Mouse (Mus musculus): ENCODE data around the gene Tas2r134. TPM values are rescaled to one million over a fixed set of nuclear protein-coding genes. Genes with fewer than 3 reads are reported as not detected.

Tas2r134 gene
- polyA plus RNA-seq, 1 experiment from 2014 or later = not detected

- ATAC-seq = no peak
- H3K36me3 ChIP-seq (ENCODE audit: insufficient read depth, low read length) = no peaks in the 10 kb centered on the region
- no peaks in the 10 kb centered on the region for H3K9me3 ChIP-seq (ENCODE audit: low read length)
- no peaks in the 10 kb centered on the region for H3K27me3 ChIP-seq (replicated peaks; ENCODE audit: insufficient read depth, low read length)
- no peak overlapping the region for H3K4me2 ChIP-seq (replicated peaks; ENCODE audit: low read depth, low read length)
- H3K4me3 ChIP-seq (ENCODE audit: low read depth, low read length) = no peak overlapping the region
- TF ChIP-seq EP300 (IDR thresholded peaks at IDR 0.05) = no peak
- no peak for TF ChIP-seq CTCF (IDR thresholded peaks at IDR 0.05)
- DNase-seq (ENCODE audit: low spot score) = no peak
- no peak overlapping the region for H3K9ac ChIP-seq (replicated peaks; ENCODE audit: low read depth)
- 80% methylated on average over 8 of the region's 8 CpGs for WGBS
- no peaks in the 10 kb centered on the region for H3K4me1 ChIP-seq (ENCODE audit: insufficient read depth, low read depth, low read length)
- no peak overlapping the region for H3K27ac ChIP-seq (ENCODE audit: low read length)
These were observed 37.0 kb upstream of the Tas2r134 start for GRCm38 (mm10) chr2:51590308-51590707.

DNA sequence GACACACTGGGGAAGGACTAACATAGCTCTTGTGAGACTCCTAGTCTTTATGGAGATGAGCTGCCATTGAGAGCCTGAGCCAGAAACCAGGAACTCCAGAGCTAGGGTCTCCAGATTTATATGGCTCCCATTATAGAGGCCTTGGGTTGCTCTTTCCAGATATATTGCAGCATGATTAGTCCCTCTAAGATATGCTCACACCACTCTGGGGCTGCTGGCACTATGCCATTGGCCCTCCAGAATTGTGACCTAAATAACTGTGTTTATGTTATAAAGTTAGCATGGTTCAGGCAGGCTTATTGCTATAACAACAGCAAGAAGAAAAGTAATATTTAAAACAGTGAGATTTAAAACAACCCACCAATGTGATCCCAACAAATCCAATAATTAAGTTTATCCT lies 35.2 kb upstream of the Tas2r134 start:
- no peak overlapping the region for H3K4me3 ChIP-seq (ENCODE audit: low read depth, low read length)
- no peak for ATAC-seq
- H3K27me3 ChIP-seq (replicated peaks; ENCODE audit: insufficient read depth, low read length) = no peaks in the 10 kb centered on the region
- H3K4me2 ChIP-seq (replicated peaks; ENCODE audit: low read depth, low read length) = no peak overlapping the region
- no peak overlapping the region for H3K9ac ChIP-seq (replicated peaks; ENCODE audit: low read depth)
- no peaks in the 10 kb centered on the region for H3K9me3 ChIP-seq (ENCODE audit: low read length)
- TF ChIP-seq CTCF (IDR thresholded peaks at IDR 0.05) (no peak), EP300 (IDR thresholded peaks at IDR 0.05) (no peak)
- DNase-seq (ENCODE audit: low spot score) = no peak
- no peaks in the 10 kb centered on the region for H3K4me1 ChIP-seq (ENCODE audit: insufficient read depth, low read depth, low read length)
- no peaks in the 10 kb centered on the region for H3K36me3 ChIP-seq (ENCODE audit: insufficient read depth, low read length)
- no peak overlapping the region for H3K27ac ChIP-seq (ENCODE audit: low read length)

GRCm38 (mm10) chr2:51599473-51600201 lies 27.7 kb upstream of the Tas2r134 start:
- no peak for ATAC-seq
- no peak for DNase-seq (ENCODE audit: low spot score)
- H3K9me3 ChIP-seq (ENCODE audit: low read length) = no peaks in the 10 kb centered on the region
- no peak overlapping the region for H3K9ac ChIP-seq (replicated peaks; ENCODE audit: low read depth)
- no peaks in the 10 kb centered on the region for H3K4me1 ChIP-seq (ENCODE audit: insufficient read depth, low read depth, low read length)
- WGBS = 67% methylated on average over 19 of the region's 19 CpGs
- no peak overlapping the region for H3K4me3 ChIP-seq (ENCODE audit: low read depth, low read length)
- TF ChIP-seq EP300 (IDR thresholded peaks at IDR 0.05) (no peak), CTCF (IDR thresholded peaks at IDR 0.05) (no peak)
- no peaks in the 10 kb centered on the region for H3K27me3 ChIP-seq (replicated peaks; ENCODE audit: insufficient read depth, low read length)
- no peak overlapping the region for H3K27ac ChIP-seq (ENCODE audit: low read length)
- H3K4me2 ChIP-seq (replicated peaks; ENCODE audit: low read depth, low read length) = no peak overlapping the region
- H3K36me3 ChIP-seq (ENCODE audit: insufficient read depth, low read length) = no peaks in the 10 kb centered on the region

DNA sequence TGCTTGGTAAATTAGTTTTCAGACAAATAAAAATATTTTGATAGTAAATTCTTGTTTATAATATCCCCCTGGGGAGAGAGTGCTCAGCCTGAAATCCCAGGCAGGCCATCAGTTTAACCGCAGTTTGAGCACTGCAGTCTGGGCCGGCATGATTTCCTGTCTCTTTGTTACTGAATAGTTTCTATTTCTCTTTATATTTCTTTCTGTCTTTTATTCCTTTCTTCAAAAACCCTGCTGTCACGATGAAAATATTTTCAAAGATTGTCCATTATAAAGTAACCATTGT lies 27.2 kb upstream of the Tas2r134 start:
- 53% methylated on average over 3 of the region's 3 CpGs for WGBS
- no peak overlapping the region for H3K4me2 ChIP-seq (replicated peaks; ENCODE audit: low read depth, low read length)
- H3K4me1 ChIP-seq (ENCODE audit: insufficient read depth, low read depth, low read length) = no peaks in the 10 kb centered on the region
- TF ChIP-seq EP300 (IDR thresholded peaks at IDR 0.05) = no peak
- TF ChIP-seq CTCF (IDR thresholded peaks at IDR 0.05) = no peak
- no peaks in the 10 kb centered on the region for H3K9me3 ChIP-seq (ENCODE audit: low read length)
- no peak overlapping the region for H3K9ac ChIP-seq (replicated peaks; ENCODE audit: low read depth)
- no peak for ATAC-seq
- no peak for DNase-seq (ENCODE audit: low spot score)
- H3K36me3 ChIP-seq (ENCODE audit: insufficient read depth, low read length) = no peaks in the 10 kb centered on the region
- H3K4me3 ChIP-seq (ENCODE audit: low read depth, low read length) = no peak overlapping the region
- H3K27me3 ChIP-seq (replicated peaks; ENCODE audit: insufficient read depth, low read length) = no peaks in the 10 kb centered on the region
- no peak overlapping the region for H3K27ac ChIP-seq (ENCODE audit: low read length)

DNA sequence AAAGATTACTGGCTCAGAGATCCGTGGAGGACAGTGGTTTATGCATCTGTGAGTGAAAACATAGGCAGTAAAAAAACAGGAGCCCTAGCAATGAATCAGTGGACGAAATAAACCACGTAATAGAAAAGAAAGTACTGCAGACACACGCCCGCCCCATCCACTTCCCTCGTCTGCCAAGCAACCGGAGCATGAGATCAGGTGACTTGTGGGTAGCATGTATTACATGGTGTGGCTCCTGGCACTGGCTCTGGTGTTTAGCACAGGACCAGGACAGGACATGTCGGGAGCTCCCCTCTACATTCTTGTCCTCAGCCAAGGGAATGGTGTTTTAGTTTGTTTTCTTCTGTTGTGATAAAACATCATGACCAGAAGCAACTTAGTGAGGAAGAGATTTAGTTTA lies 26.4 kb upstream of the Tas2r134 start:
- WGBS = 83% methylated on average over 8 of the region's 8 CpGs
- no peak for DNase-seq (ENCODE audit: low spot score)
- H3K4me1 ChIP-seq (ENCODE audit: insufficient read depth, low read depth, low read length) = no peaks in the 10 kb centered on the region

GRCm38 (mm10) chr2:51610305-51610704 lies 17.0 kb upstream of the Tas2r134 start:
- Histone ChIP-seq H3K9me3 (ENCODE audit: low read length) (no peaks in the 10 kb centered on the region), H3K4me1 (ENCODE audit: insufficient read depth, low read depth, low read length) (no peaks in the 10 kb centered on the region), H3K4me2 (replicated peaks; ENCODE audit: low read depth, low read length) (no peak overlapping the region), H3K4me3 (ENCODE audit: low read depth, low read length) (no peak overlapping the region), H3K36me3 (ENCODE audit: insufficient read depth, low read length) (no peaks in the 10 kb centered on the region), H3K9ac (replicated peaks; ENCODE audit: low read depth) (no peak overlapping the region), H3K27ac (ENCODE audit: low read length) (no peak overlapping the region), H3K27me3 (replicated peaks; ENCODE audit: insufficient read depth, low read length) (no peaks in the 10 kb centered on the region)
- no peak for DNase-seq (ENCODE audit: low spot score)
- 34% methylated on average over 10 of the region's 10 CpGs for WGBS
- TF ChIP-seq EP300 (IDR thresholded peaks at IDR 0.05) = no peak
- no peak for TF ChIP-seq CTCF (IDR thresholded peaks at IDR 0.05)
- ATAC-seq = no peak

More for the DNA sequence above, 26.4 kb upstream of the Tas2r134 start:
- no peak overlapping the region for H3K4me3 ChIP-seq (ENCODE audit: low read depth, low read length)
- H3K36me3 ChIP-seq (ENCODE audit: insufficient read depth, low read length) = no peaks in the 10 kb centered on the region
- H3K27ac ChIP-seq (ENCODE audit: low read length) = no peak overlapping the region
- no peak overlapping the region for H3K9ac ChIP-seq (replicated peaks; ENCODE audit: low read depth)
- ATAC-seq = no peak
- TF ChIP-seq CTCF (IDR thresholded peaks at IDR 0.05) (no peak), EP300 (IDR thresholded peaks at IDR 0.05) (no peak)
- H3K9me3 ChIP-seq (ENCODE audit: low read length) = no peaks in the 10 kb centered on the region
- no peaks in the 10 kb centered on the region for H3K27me3 ChIP-seq (replicated peaks; ENCODE audit: insufficient read depth, low read length)
- H3K4me2 ChIP-seq (replicated peaks; ENCODE audit: low read depth, low read length) = no peak overlapping the region

DNA sequence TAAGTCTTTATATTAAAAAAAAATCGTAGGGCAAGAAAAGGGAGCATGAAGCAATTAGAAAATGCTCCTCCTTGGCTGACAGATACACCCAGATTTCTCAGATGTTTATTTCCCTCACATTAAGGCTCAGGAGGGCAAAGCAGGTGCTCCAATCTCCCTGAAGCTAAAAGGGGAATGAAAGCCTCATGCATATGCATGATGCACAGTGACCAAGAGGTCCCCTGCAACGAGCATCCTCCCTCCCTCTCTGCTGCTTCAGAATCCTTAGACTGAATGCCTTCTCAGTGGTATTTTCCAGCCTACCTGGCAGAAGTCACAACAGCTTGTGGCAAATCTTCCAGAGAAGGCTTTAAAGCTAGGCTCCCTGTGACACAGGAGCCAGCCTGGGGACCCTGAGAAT lies 16.4 kb upstream of the Tas2r134 start:
- Histone ChIP-seq H3K36me3 (ENCODE audit: insufficient read depth, low read length) (no peaks in the 10 kb centered on the region), H3K9ac (replicated peaks; ENCODE audit: low read depth) (no peak overlapping the region), H3K27me3 (replicated peaks; ENCODE audit: insufficient read depth, low read length) (no peaks in the 10 kb centered on the region), H3K4me1 (ENCODE audit: insufficient read depth, low read depth, low read length) (no peaks in the 10 kb centered on the region), H3K4me2 (replicated peaks; ENCODE audit: low read depth, low read length) (no peak overlapping the region), H3K27ac (ENCODE audit: low read length) (no peak overlapping the region), H3K9me3 (ENCODE audit: low read length) (no peaks in the 10 kb centered on the region), H3K4me3 (ENCODE audit: low read depth, low read length) (no peak overlapping the region)
- 36% methylated on average over 2 of the region's 2 CpGs for WGBS
- ATAC-seq (no peak), DNase-seq (ENCODE audit: low spot score) (no peak)
- TF ChIP-seq CTCF (IDR thresholded peaks at IDR 0.05) = no peak
- no peak for TF ChIP-seq EP300 (IDR thresholded peaks at IDR 0.05)
